Mouse (Mus musculus): ENCODE data around the gene Tmc3. TPM values are rescaled to one million over a fixed set of nuclear protein-coding genes. Genes with fewer than 3 reads are reported as not detected.

The Tmc3 gene
- 0.31 TPM in 1 of 2 replicates, not detected in the other for polyA plus RNA-seq (2015; fragmentation: Nextera tagmentation; extraction: Ambion mirVana)

DNA sequence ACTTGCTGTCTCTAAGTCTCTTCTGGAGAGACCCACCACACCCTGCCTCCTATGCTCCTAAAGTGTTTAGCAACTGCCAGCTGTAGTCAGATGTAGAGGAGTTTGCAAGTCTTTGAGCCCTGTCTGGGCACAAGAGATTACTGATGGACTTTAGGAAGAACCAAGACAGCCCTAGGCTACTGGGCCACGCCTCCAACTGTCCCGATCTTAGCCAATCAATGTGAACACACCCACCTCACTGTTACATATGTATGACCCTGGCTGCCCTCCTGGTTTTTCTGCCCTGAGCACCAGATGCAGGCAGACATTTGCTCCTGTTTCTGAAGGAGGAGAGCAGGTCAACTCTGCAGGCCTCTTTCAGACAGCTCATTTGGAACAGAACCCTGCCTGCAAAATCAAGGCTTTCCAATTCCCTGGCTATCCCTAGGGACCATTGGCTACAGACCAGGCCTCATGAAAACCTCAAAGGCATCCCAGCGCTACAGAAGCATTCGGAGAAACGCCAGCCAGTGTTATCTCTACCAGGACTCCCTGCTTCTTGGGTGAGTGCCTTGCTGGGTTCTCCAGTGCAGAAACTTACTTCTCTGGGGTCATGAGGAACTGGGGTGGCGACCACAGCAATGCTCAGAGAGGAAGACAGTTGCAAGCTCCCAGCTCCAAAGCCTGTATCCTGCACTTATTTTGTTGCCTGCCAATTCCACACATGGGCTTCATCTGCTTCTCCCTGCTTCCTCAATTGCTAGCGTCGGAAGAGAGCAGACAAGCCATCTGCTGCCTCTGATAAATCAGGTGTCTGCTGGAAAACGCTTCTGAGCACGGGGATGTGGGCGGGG is at the start of gene Tmc3:
Tmc3 (plus strand) TSS at position 289 of the 833 bp plus-strand sequence.
- WGBS = 37% methylated on average over 11 of the region's 11 CpGs
- Histone ChIP-seq H3K9me3 (ENCODE audit: control insufficient read depth, low read length) (no peaks in the 10 kb centered on the region), H3K4me1 (replicated peaks; ENCODE audit: control insufficient read depth, insufficient read depth, low read length) (no peaks in the 10 kb centered on the region), H3K4me2 (ENCODE audit: low read depth, low read length) (no peak within 1 kb of the TSS), H3K4me3 (ENCODE audit: low read length) (no peak within 1 kb of the TSS), H3K27ac (ENCODE audit: low read length) (no peak within 1 kb of the TSS), H3K9ac (ENCODE audit: low read length) (no peak within 1 kb of the TSS), H3K36me3 (ENCODE audit: control insufficient read depth, insufficient read depth, low read length) (no peaks in the 10 kb centered on the region), H3K27me3 (ENCODE audit: control insufficient read depth, insufficient read depth, low read depth, low read length) (no peaks in the 10 kb centered on the region)
- no peak for ATAC-seq (ENCODE audit: low read depth)

DNA sequence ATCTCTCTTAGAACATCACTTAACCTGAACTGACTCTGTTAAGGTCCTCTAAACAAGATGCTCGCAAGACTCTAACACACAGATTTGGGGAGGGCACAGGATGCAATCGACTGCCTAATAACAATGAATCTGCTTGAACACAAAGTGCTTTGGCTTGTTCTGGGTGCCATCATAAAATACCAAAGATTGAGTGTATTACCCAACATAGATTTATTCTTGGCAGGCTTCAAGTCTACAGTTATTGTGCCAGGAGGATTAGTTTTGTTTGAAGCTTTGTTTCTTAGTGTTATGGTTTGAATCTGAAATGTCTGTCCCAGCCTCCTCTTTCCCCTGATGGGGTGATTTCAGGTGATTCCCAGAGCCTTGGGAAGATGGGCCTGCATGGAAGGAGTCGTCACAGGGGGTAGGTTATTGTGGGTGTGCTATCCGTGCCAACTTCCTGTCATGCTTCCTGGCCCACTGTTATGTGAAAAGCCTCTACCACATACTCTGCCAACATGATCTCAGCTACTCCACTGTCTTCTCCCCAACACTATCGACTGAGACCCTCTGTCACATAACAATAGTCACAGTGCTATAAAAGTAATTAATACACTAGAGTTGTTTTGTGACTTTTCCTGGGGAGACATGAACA is 43.1 kb upstream of the Tmc3 start:
- no peak for ATAC-seq (ENCODE audit: low read depth)
- Histone ChIP-seq H3K4me2 (ENCODE audit: low read depth, low read length) (no peak overlapping the region), H3K27me3 (ENCODE audit: control insufficient read depth, insufficient read depth, low read depth, low read length) (no peaks in the 10 kb centered on the region), H3K27ac (ENCODE audit: low read length) (no peak overlapping the region), H3K4me1 (replicated peaks; ENCODE audit: control insufficient read depth, insufficient read depth, low read length) (0 out of 2 replicates have a peak, but pooled peaks cover 2% of the 10 kb centered on the region), H3K36me3 (ENCODE audit: control insufficient read depth, insufficient read depth, low read length) (no peaks in the 10 kb centered on the region), H3K9ac (ENCODE audit: low read length) (no peak overlapping the region), H3K4me3 (ENCODE audit: low read length) (no peak overlapping the region), H3K9me3 (ENCODE audit: control insufficient read depth, low read length) (no peaks in the 10 kb centered on the region)
- WGBS = 74% methylated on average over 5 of the region's 5 CpGs

DNA sequence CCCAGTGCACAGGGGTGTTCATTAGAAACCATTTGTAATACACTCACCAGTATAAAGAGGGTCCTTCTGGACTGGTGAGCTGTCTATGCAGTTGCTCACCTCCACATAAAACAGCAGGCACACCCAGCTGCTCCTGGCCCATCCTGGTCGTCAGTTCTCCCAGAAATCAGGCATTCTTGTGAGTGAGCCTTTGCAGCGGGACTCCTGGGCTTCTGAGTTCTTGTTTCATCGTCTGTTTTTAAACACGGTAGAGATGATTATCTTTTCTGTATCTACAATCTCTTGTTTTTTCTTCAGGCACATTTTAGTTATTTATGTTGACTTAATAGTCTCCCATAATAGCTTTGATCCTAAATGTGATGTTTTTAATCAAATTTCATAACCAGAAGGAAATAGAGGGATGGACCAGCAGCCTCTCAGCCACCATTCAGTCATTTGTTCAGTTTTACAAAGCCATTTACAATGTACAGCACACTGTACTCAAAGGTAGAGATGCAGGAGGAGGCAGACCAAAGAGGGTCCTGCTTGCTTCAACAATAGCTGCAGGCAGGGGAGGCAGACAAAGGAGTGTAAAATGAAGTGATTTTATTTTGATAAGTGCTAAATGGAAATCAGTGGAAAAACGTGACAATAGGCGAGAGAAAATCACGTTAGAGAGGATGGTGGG is 35.9 kb upstream of the Tmc3 start:
- no peak overlapping the region for H3K4me3 ChIP-seq (ENCODE audit: low read length)
- no peaks in the 10 kb centered on the region for H3K9me3 ChIP-seq (ENCODE audit: control insufficient read depth, low read length)
- ATAC-seq (ENCODE audit: low read depth) = no peak
- no peak overlapping the region for H3K9ac ChIP-seq (ENCODE audit: low read length)
- H3K4me2 ChIP-seq (ENCODE audit: low read depth, low read length) = no peak overlapping the region
- H3K27ac ChIP-seq (ENCODE audit: low read length) = no peak overlapping the region
- no peaks in the 10 kb centered on the region for H3K27me3 ChIP-seq (ENCODE audit: control insufficient read depth, insufficient read depth, low read depth, low read length)
- no peaks in the 10 kb centered on the region for H3K36me3 ChIP-seq (ENCODE audit: control insufficient read depth, insufficient read depth, low read length)
- H3K4me1 ChIP-seq (replicated peaks; ENCODE audit: control insufficient read depth, insufficient read depth, low read length) = peaks cover 4% of the 10 kb centered on the region; the same call in 1 of the 2 replicates
- WGBS = 45% methylated on average over 7 of the region's 7 CpGs

DNA sequence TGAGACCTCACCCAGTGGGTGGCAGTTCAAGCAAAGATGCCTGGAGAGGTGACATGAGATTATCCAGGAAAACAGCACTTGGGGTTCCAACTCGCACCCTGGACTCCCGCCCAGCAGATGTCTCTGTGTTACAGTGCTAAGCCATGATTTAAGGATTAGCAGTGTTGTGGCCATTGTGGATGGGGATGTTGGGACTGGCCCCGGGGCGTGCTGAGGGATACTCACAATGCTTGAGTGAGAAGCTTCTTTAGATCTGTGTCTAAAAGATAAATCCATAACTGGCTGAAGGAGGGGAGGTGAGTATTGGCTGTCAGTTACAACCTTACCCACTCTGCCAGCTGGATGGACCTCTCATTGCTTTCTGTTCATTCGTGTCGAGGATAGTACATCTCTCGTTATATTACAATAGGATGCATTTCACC is 35.4 kb upstream of the Tmc3 start:
- no peak for ATAC-seq (ENCODE audit: low read depth)
- no peak overlapping the region for H3K4me2 ChIP-seq (ENCODE audit: low read depth, low read length)
- H3K4me3 ChIP-seq (ENCODE audit: low read length) = no peak overlapping the region
- H3K9me3 ChIP-seq (ENCODE audit: control insufficient read depth, low read length) = no peaks in the 10 kb centered on the region
- no peaks in the 10 kb centered on the region for H3K27me3 ChIP-seq (ENCODE audit: control insufficient read depth, insufficient read depth, low read depth, low read length)
- H3K4me1 ChIP-seq (replicated peaks; ENCODE audit: control insufficient read depth, insufficient read depth, low read length) = peaks cover 4% of the 10 kb centered on the region; the same call in 1 of the 2 replicates
- no peak overlapping the region for H3K27ac ChIP-seq (ENCODE audit: low read length)
- WGBS = 58% methylated on average over 7 of the region's 7 CpGs
- no peak overlapping the region for H3K9ac ChIP-seq (ENCODE audit: low read length)
- H3K36me3 ChIP-seq (ENCODE audit: control insufficient read depth, insufficient read depth, low read length) = no peaks in the 10 kb centered on the region

DNA sequence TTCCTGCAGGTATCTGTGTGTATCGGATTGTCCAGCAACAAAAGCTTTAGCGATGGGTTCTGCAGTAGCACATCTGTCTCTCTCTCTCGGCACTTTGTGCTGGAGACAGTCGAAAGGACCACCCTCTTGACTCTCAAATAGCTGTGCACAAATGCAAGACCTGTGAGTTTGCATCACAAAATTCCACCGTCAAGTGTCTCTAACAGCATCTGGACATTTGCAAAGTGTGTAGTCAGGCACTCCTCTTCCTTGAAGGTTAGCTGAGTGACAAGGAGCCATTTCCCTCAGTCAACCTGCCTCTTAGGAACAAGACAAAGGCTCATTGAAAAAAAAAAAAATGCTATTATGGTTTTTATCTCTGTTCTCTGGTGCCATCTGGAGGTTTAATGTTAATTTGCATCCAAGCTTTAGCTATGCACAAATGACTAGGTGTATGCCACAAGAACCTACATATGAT is 34.7 kb upstream of the Tmc3 start:
- Histone ChIP-seq H3K27ac (ENCODE audit: low read length) (no peak overlapping the region), H3K27me3 (ENCODE audit: control insufficient read depth, insufficient read depth, low read depth, low read length) (no peaks in the 10 kb centered on the region), H3K4me2 (ENCODE audit: low read depth, low read length) (peak overlapping the region; percentile 39; the same call in 1 of the 2 replicates), H3K36me3 (ENCODE audit: control insufficient read depth, insufficient read depth, low read length) (no peaks in the 10 kb centered on the region), H3K9me3 (ENCODE audit: control insufficient read depth, low read length) (no peaks in the 10 kb centered on the region), H3K4me3 (ENCODE audit: low read length) (no peak overlapping the region), H3K9ac (ENCODE audit: low read length) (0 out of 2 replicates have a peak overlapping the region, but pooled peaks have one; percentile 33), H3K4me1 (replicated peaks; ENCODE audit: control insufficient read depth, insufficient read depth, low read length) (peaks cover 4% of the 10 kb centered on the region; the same call in 1 of the 2 replicates)
- WGBS = 33% methylated on average over 5 of the region's 5 CpGs
- ATAC-seq (ENCODE audit: low read depth) = no peak

DNA sequence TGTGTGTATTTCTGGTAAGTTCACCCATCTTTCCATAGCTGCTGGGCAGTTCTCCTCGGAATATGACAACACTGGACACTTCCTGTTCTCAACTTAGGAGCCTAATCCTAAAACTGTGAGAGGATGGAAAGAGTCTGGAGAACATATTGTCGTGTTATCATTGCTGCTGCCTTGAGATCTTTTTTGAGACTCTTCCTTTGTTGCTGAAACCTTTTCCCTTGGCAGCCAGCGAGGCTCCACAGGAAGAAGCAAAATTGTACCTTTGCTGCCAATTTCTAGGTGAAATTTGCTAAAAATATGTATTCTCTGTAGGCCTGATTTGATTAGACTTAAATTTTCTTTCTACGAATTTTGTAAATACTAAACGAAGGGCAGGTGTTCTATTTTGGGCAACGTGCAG is 30.2 kb upstream of the Tmc3 start:
- no peak overlapping the region for H3K27ac ChIP-seq (ENCODE audit: low read length)
- WGBS = 63% methylated on average over 6 of the region's 6 CpGs
- no peak for ATAC-seq (ENCODE audit: low read depth)
- peaks cover 7% of the 10 kb centered on the region; the same call in 1 of the 2 replicates for H3K4me1 ChIP-seq (replicated peaks; ENCODE audit: control insufficient read depth, insufficient read depth, low read length)
- no peak overlapping the region for H3K9ac ChIP-seq (ENCODE audit: low read length)
- H3K4me3 ChIP-seq (ENCODE audit: low read length) = no peak overlapping the region
- H3K36me3 ChIP-seq (ENCODE audit: control insufficient read depth, insufficient read depth, low read length) = no peaks in the 10 kb centered on the region
- H3K27me3 ChIP-seq (ENCODE audit: control insufficient read depth, insufficient read depth, low read depth, low read length) = no peaks in the 10 kb centered on the region
- H3K9me3 ChIP-seq (ENCODE audit: control insufficient read depth, low read length) = no peaks in the 10 kb centered on the region
- no peak overlapping the region for H3K4me2 ChIP-seq (ENCODE audit: low read depth, low read length)

DNA sequence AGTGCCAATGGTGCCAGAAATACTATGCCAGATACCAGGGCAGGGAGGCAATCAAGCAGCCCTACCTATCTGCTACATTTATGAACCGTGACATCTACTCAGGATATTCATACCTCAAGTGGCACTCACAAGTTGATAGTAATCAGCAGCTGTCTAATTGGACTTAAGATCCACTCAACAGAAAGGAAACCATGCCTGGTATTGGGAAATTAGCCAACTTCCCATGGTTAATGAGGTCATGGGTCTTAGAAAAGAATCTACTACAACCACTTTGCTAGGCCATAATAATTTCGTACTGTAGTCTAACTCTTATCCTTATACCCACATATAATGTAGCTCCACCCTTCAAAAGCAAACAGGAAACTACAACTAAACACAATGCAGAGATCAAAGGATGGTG is 28.2 kb upstream of the Tmc3 start:
- H3K9me3 ChIP-seq (ENCODE audit: control insufficient read depth, low read length) = no peaks in the 10 kb centered on the region
- no peaks in the 10 kb centered on the region for H3K36me3 ChIP-seq (ENCODE audit: control insufficient read depth, insufficient read depth, low read length)
- peaks cover 3% of the 10 kb centered on the region; the same call in 1 of the 2 replicates for H3K4me1 ChIP-seq (replicated peaks; ENCODE audit: control insufficient read depth, insufficient read depth, low read length)
- ATAC-seq (ENCODE audit: low read depth) = no peak
- no peak overlapping the region for H3K4me3 ChIP-seq (ENCODE audit: low read length)
- no peak overlapping the region for H3K9ac ChIP-seq (ENCODE audit: low read length)
- no peak overlapping the region for H3K4me2 ChIP-seq (ENCODE audit: low read depth, low read length)
- no peaks in the 10 kb centered on the region for H3K27me3 ChIP-seq (ENCODE audit: control insufficient read depth, insufficient read depth, low read depth, low read length)
- WGBS = 44% methylated on average over 2 of the region's 2 CpGs
- no peak overlapping the region for H3K27ac ChIP-seq (ENCODE audit: low read length)

DNA sequence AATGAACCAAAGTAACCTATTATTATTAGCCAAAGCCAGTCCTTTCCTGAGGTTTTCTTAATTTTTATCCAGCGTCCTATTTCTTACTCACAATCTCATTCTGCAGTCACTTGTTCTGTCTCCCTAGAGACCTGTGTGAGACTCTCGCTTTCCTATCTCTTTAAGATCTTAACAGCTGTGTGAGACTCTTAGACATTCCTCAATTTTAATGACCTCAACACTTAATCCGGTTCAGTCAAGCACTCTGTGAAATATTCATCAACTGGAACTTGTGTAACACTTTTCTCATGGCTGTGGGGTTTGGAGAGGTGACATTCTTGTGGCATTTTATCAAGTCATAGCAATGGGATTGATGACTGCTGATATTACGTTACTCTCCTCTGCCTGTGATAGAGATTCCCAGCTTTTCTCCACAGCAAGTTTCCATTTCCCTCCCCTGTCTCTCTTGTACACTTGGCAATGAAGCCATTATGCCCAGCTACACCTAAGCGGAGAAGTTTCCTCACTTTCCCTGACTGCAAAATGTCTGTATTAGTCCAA is 25.9 kb upstream of the Tmc3 start:
- Histone ChIP-seq H3K4me1 (replicated peaks; ENCODE audit: control insufficient read depth, insufficient read depth, low read length) (peaks cover 3% of the 10 kb centered on the region; the same call in 1 of the 2 replicates), H3K27ac (ENCODE audit: low read length) (no peak overlapping the region), H3K4me3 (ENCODE audit: low read length) (no peak overlapping the region), H3K9me3 (ENCODE audit: control insufficient read depth, low read length) (no peaks in the 10 kb centered on the region), H3K36me3 (ENCODE audit: control insufficient read depth, insufficient read depth, low read length) (no peaks in the 10 kb centered on the region), H3K9ac (ENCODE audit: low read length) (no peak overlapping the region), H3K27me3 (ENCODE audit: control insufficient read depth, insufficient read depth, low read depth, low read length) (no peaks in the 10 kb centered on the region), H3K4me2 (ENCODE audit: low read depth, low read length) (no peak overlapping the region)
- 42% methylated on average over 5 of the region's 5 CpGs for WGBS
- ATAC-seq (ENCODE audit: low read depth) = no peak

All from lung, embryonic 16.5 days (tissue).